8 mouse cellular contexts compared by ENCODE assay signal in genomic region chr15:97828901-97829338, GRCm38 (mm10). TPM values are rescaled to one million over a fixed set of nuclear protein-coding genes. Genes with fewer than 3 reads are reported as not detected.
A peak's percentile ranks its signal among the peaks of the same experiment; 100 is the strongest.
DNase-seq lines count a peak whose midpoint lies in the region; ATAC-seq and TF ChIP-seq lines count a peak whose summit lies in the region.

No protein-coding gene starts in this region.

- DNase-seq in CH12.LX (ENCODE audit: extremely low read depth): no peak
- DNase-seq in frontal cortex, adult 2 months (ENCODE audit: extremely low spot score in 1 of 2, low spot score in 1 of 2): no peak
- DNase-seq in urinary bladder, postnatal 25 days (ENCODE audit: low spot score): no peak
- no peak for DNase-seq in cerebellum, adult 18-20 months

- in situ Hi-C loops in CH12.LX (cut with MboI; ENCODE audit: low pct_ligation_motif_present, low pct_unique_long_range_greater_than_20kb, low sequenced_read_pairs): loop anchor here (25.0 kb wide), 1 partner anchor 367 kb away; no protein-coding TSS in a partner anchor

- TF ChIP-seq RAD21 in CH12.LX (IDR thresholded peaks at IDR 0.05; ENCODE audit: low read depth, low read length): peak; percentile 42

- no peaks in the 10 kb centered on the region for H3K9me3 ChIP-seq in CH12.LX (replicated peaks; ENCODE audit: low read length)
- no peaks in the 10 kb centered on the region for H3K9me3 ChIP-seq in hindbrain, embryonic 12.5 days (replicated peaks)
- H3K9me3 ChIP-seq in liver, embryonic 15.5 days (replicated peaks): no peaks in the 10 kb centered on the region
- no peaks in the 10 kb centered on the region for H3K9me3 ChIP-seq in stomach, embryonic 15.5 days

- peaks cover 0 to 4% of the 10 kb centered on the region in 2 experiments for H3K36me3 ChIP-seq in CH12.LX (replicated peaks in 1 of 2; ENCODE audit: control insufficient read depth in 1 of 2, insufficient read depth in 1 of 2, low read length in 1 of 2)
- H3K36me3 ChIP-seq in hindbrain, embryonic 12.5 days: no peaks in the 10 kb centered on the region
- no peaks in the 10 kb centered on the region for H3K36me3 ChIP-seq in liver, embryonic 15.5 days (replicated peaks)
- no peaks in the 10 kb centered on the region for H3K36me3 ChIP-seq in stomach, embryonic 15.5 days

- H3K9ac ChIP-seq in CH12.LX (ENCODE audit: insufficient read depth, low read depth): peak overlapping the region; percentile 84
- no peak overlapping the region for H3K9ac ChIP-seq in hindbrain, embryonic 12.5 days
- H3K9ac ChIP-seq in liver, embryonic 15.5 days: no peak overlapping the region
- no peak overlapping the region for H3K9ac ChIP-seq in stomach, embryonic 15.5 days

- no peak for TF ChIP-seq EP300 in CH12.LX (IDR thresholded peaks at IDR 0.05; ENCODE audit: low read length)

- H3K4me2 ChIP-seq in CH12.LX (ENCODE audit: insufficient read depth, low read depth, poor library complexity, severe bottlenecking): peak overlapping the region; percentile 87
- peak overlapping the region; percentile 79 for H3K4me2 ChIP-seq in hindbrain, embryonic 12.5 days (replicated peaks)
- H3K4me2 ChIP-seq in liver, embryonic 15.5 days: peak overlapping the region; percentile 93
- H3K4me2 ChIP-seq in stomach, embryonic 15.5 days: peak overlapping the region; percentile 82

- H3K27me3 ChIP-seq in CH12.LX (replicated peaks): peaks cover 3% of the 10 kb centered on the region
- H3K27me3 ChIP-seq in hindbrain, embryonic 12.5 days: peaks cover 12% of the 10 kb centered on the region
- peaks cover 53% of the 10 kb centered on the region for H3K27me3 ChIP-seq in liver, embryonic 15.5 days
- no peaks in the 10 kb centered on the region for H3K27me3 ChIP-seq in stomach, embryonic 15.5 days (replicated peaks)

- H3K4me1 ChIP-seq in CH12.LX (ENCODE audit: control insufficient read depth in 1 of 2, insufficient read depth in 2 of 2): peaks cover 34 to 66% of the 10 kb centered on the region in 2 experiments
- H3K4me1 ChIP-seq in hindbrain, embryonic 12.5 days: peaks cover 80% of the 10 kb centered on the region
- H3K4me1 ChIP-seq in liver, embryonic 15.5 days (replicated peaks): peaks cover 93% of the 10 kb centered on the region
- peaks cover 68% of the 10 kb centered on the region for H3K4me1 ChIP-seq in stomach, embryonic 15.5 days

- TF ChIP-seq POLR2A in CH12.LX (IDR thresholded peaks at IDR 0.05; ENCODE audit: low read depth, low read length): no peak

- dilution Hi-C loops in CH12.LX (cut with MboI; ENCODE audit: extremely low pct_ligation_motif_present, extremely low pct_unique_long_range_greater_than_20kb, low sequenced_read_pairs): no loop called here

- WGBS in hindbrain, embryonic 12.5 days: 61% methylated on average over 5 of the region's 5 CpGs
- WGBS in liver, embryonic 15.5 days (ENCODE audit: insufficient replicate concordance): 27% methylated on average over 5 of the region's 5 CpGs
- WGBS in stomach, embryonic 15.5 days: 56% methylated on average over 5 of the region's 5 CpGs

- peak in 1 of 2 experiments; percentile 64; a peak in 2 of 4 replicates for TF ChIP-seq CTCF in CH12.LX (conservative IDR thresholded peaks at IDR 0.05 in 1 of 2, IDR thresholded peaks at IDR 0.05 in 1 of 2; ENCODE audit: low read depth in 2 of 2, low read length in 2 of 2)

- peak; percentile 24 for ATAC-seq in common myeloid progenitor, adult 5-6 weeks (replicated peaks; ENCODE audit: low read depth, poor library complexity, severe bottlenecking)
- ATAC-seq in hindbrain, embryonic 12.5 days (ENCODE audit: low FRiP score): no peak
- ATAC-seq in liver, embryonic 15.5 days (ENCODE audit: insufficient read depth): no peak
- no peak for ATAC-seq in stomach, embryonic 15.5 days (ENCODE audit: insufficient read depth, low FRiP score, low read depth)

- H3K79me2 ChIP-seq in CH12.LX (replicated peaks; ENCODE audit: control insufficient read depth, extremely low read depth, insufficient read depth, poor library complexity, severe bottlenecking): peaks cover 41% of the 10 kb centered on the region

- H3K27ac ChIP-seq in CH12.LX (ENCODE audit: insufficient read depth, low read depth): peak overlapping the region; percentile 80
- 0 out of 2 replicates have a peak overlapping the region, but pooled peaks have one; percentile 30 for H3K27ac ChIP-seq in hindbrain, embryonic 12.5 days
- no peak overlapping the region; the same call in 1 of the 2 replicates for H3K27ac ChIP-seq in liver, embryonic 15.5 days (replicated peaks)
- H3K27ac ChIP-seq in stomach, embryonic 15.5 days: peak overlapping the region; percentile 95

- H3K4me3 ChIP-seq in CH12.LX (replicated peaks in 1 of 3; ENCODE audit: low read depth in 2 of 3, low read length in 2 of 3, poor library complexity in 1 of 3): peak overlapping the region; percentile 65 to 92 (median 68)
- H3K4me3 ChIP-seq in hindbrain, embryonic 12.5 days: no peak overlapping the region
- no peak overlapping the region for H3K4me3 ChIP-seq in liver, embryonic 15.5 days (replicated peaks)
- no peak overlapping the region for H3K4me3 ChIP-seq in stomach, embryonic 15.5 days (replicated peaks)

TF ChIP-seq in CH12.LX, 34 proteins besides CTCF, POLR2A, EP300 and RAD21 (continues in another document):
- TF ChIP-seq BHLHE40 (IDR thresholded peaks at IDR 0.05; ENCODE audit: low read depth, low read length) (no peak), E2F4 (IDR thresholded peaks at IDR 0.05; ENCODE audit: insufficient replicate concordance, low read depth, low read length) (no peak), ZC3H11A (IDR thresholded peaks at IDR 0.05; ENCODE audit: low read depth, low read length) (no peak), ZMIZ1 (IDR thresholded peaks at IDR 0.05; ENCODE audit: low read depth, low read length) (no peak), MAX (IDR thresholded peaks at IDR 0.05; ENCODE audit: low read length) (no peak), IRF4 (IDR thresholded peaks at IDR 0.05; ENCODE audit: low read depth, low read length) (peak; percentile 51), MXI1 (IDR thresholded peaks at IDR 0.05; ENCODE audit: low read depth, low read length) (0 out of 2 replicates have a peak, but pooled peaks have one; percentile 23), ZKSCAN1 (IDR thresholded peaks at IDR 0.05; ENCODE audit: borderline replicate concordance, low read depth, low read length) (no peak), SIN3A (IDR thresholded peaks at IDR 0.05; ENCODE audit: low read length) (no peak; the same call in 1 of the 2 replicates), JUN (IDR thresholded peaks at IDR 0.05; ENCODE audit: insufficient read depth, low read depth, low read length) (no peak), ZNF384 (IDR thresholded peaks at IDR 0.05; ENCODE audit: low read depth, low read length) (no peak), MAZ (IDR thresholded peaks at IDR 0.05; ENCODE audit: low read depth, low read length) (no peak), CHD2 (IDR thresholded peaks at IDR 0.05; ENCODE audit: low read length) (peak; percentile 53; the same call in 1 of the 2 replicates), RCOR1 (conservative IDR thresholded peaks at IDR 0.05; ENCODE audit: low read depth, low read length) (0 out of 2 replicates have a peak, but pooled peaks have one; percentile 41), USF2 (conservative IDR thresholded peaks at IDR 0.05; ENCODE audit: low read depth, low read length) (no peak), GABPA (IDR thresholded peaks at IDR 0.05; ENCODE audit: insufficient replicate concordance, low read depth, low read length) (no peak), MEF2A (IDR thresholded peaks at IDR 0.05; ENCODE audit: borderline replicate concordance, low read depth, low read length) (no peak; the same call in 1 of the 2 replicates), SMC3 (IDR thresholded peaks at IDR 0.05; ENCODE audit: low read depth, low read length) (peak; percentile 50), NRF1 (IDR thresholded peaks at IDR 0.05; ENCODE audit: low read depth, low read length) (no peak), NELFE (IDR thresholded peaks at IDR 0.05; ENCODE audit: low read depth, low read length) (no peak), KAT2A (IDR thresholded peaks at IDR 0.05; ENCODE audit: insufficient replicate concordance, low read length) (no peak), PAX5 (IDR thresholded peaks at IDR 0.05; ENCODE audit: low read length) (no peak), HCFC1 (IDR thresholded peaks at IDR 0.05; ENCODE audit: low read depth, low read length) (no peak), TBP (conservative IDR thresholded peaks at IDR 0.05; ENCODE audit: low read depth, low read length) (no peak), MYC (IDR thresholded peaks at IDR 0.05; ENCODE audit: low read depth, low read length) (no peak), ELF1 (IDR thresholded peaks at IDR 0.05; ENCODE audit: low read depth, low read length) (peak; percentile 63; the same call in 1 of the 2 replicates), USF1 (IDR thresholded peaks at IDR 0.05; ENCODE audit: low read depth, low read length) (no peak), JUND (conservative IDR thresholded peaks at IDR 0.05; ENCODE audit: low read depth, low read length) (no peak), POLR2AphosphoS2 (IDR thresholded peaks at IDR 0.05; ENCODE audit: low read depth, low read length) (no peak), CHD1 (IDR thresholded peaks at IDR 0.05; ENCODE audit: low read depth, low read length) (peak; percentile 86; the same call in 1 of the 2 replicates)

RNA-seq across cellular contexts. Expression of gene Hdac7, which starts 15.4 kb away (rescaled TPM):
- 18.0 and 21.7 TPM in 2 replicates for total RNA-seq in CH12.LX (2012; rRNA removed)
- 17.7 and 19.8 TPM in 2 replicates for total RNA-seq in CH12.LX (2014; rRNA removed)
- 47.8 and 55.2 TPM in 2 replicates for polyA plus RNA-seq in CH12.LX (2012; ENCODE audit: insufficient read length, low read depth)
- total RNA-seq in common myeloid progenitor, adult 5-6 weeks (2017): 22.2 and 30.7 TPM in 2 replicates
- 26.7 and 29.1 TPM in 2 replicates for polyA plus RNA-seq in hindbrain, embryonic 12.5 days (2016; fragmentation: Nextera tagmentation; extraction: Ambion mirVana)
- polyA plus RNA-seq in liver, embryonic 15.5 days (2015; fragmentation: Nextera tagmentation; extraction: Ambion mirVana): 5.7 and 6.5 TPM in 2 replicates
- 22.1 and 23.6 TPM in 2 replicates for polyA plus RNA-seq in stomach, embryonic 15.5 days (2015; fragmentation: Nextera tagmentation; extraction: Ambion mirVana)
- polyA plus RNA-seq in frontal cortex, adult 2 months (2012; rRNA removed): 50.2 and 57.5 TPM in 2 replicates

RNA-seq across cellular contexts. Expression of gene Slc48a1, which starts 50.6 kb away (rescaled TPM):
- total RNA-seq in CH12.LX (2012; rRNA removed): 35.0 and 39.4 TPM in 2 replicates
- 23.2 and 25.4 TPM in 2 replicates for total RNA-seq in CH12.LX (2014; rRNA removed)
- polyA plus RNA-seq in CH12.LX (2012; ENCODE audit: insufficient read length, low read depth): 50.6 and 56.0 TPM in 2 replicates
- total RNA-seq in common myeloid progenitor, adult 5-6 weeks (2017): 55.3 and 57.2 TPM in 2 replicates
- polyA plus RNA-seq in hindbrain, embryonic 12.5 days (2016; fragmentation: Nextera tagmentation; extraction: Ambion mirVana): 41.6 and 43.3 TPM in 2 replicates
- 101 and 106 TPM in 2 replicates for polyA plus RNA-seq in liver, embryonic 15.5 days (2015; fragmentation: Nextera tagmentation; extraction: Ambion mirVana)
- 29.6 and 41.9 TPM in 2 replicates for polyA plus RNA-seq in stomach, embryonic 15.5 days (2015; fragmentation: Nextera tagmentation; extraction: Ambion mirVana)
- 107 and 117 TPM in 2 replicates for polyA plus RNA-seq in frontal cortex, adult 2 months (2012; rRNA removed)

Comparison
In these comparisons a context has a peak if more than half of its experiments do, and no peak if none do; other contexts are left out.
1. H3K4me3 ChIP-seq: peak in CH12.LX (3 of 3); none in hindbrain, embryonic 12.5 days (single experiment), liver, embryonic 15.5 days (single experiment) and stomach, embryonic 15.5 days (single experiment).
2. Peak in every context shown above with its lines, with median percentiles within 50 percentile points of each other: H3K4me2 ChIP-seq.